Mouse (Mus musculus): Measurements from ENCODE around the gene Papss2. TPM values are rescaled to one million over a fixed set of nuclear protein-coding genes. Genes with fewer than 3 reads are reported as not detected.

Papss2 gene
- total RNA-seq, 1 experiment from 2014 or later: 3.9 TPM

- peak; percentile 62; the same call in 1 of the 2 replicates for ATAC-seq (replicated peaks; ENCODE audit: low read depth, poor library complexity, severe bottlenecking)
Measured at GRCm38 (mm10) chr19:32689724-32690123, 94.1 kb downstream of the Papss2 start.

GRCm38 (mm10) chr19:32696674-32697073 is 101.1 kb downstream of the Papss2 start:
- no peak for ATAC-seq (replicated peaks; ENCODE audit: low read depth, poor library complexity, severe bottlenecking)

- ATAC-seq (replicated peaks; ENCODE audit: low read depth, poor library complexity, severe bottlenecking): no peak
Measured at GRCm38 (mm10) chr19:32702191-32702590, 106.6 kb downstream of the Papss2 start.

- ATAC-seq (replicated peaks; ENCODE audit: low read depth, poor library complexity, severe bottlenecking): no peak
Measured at GRCm38 (mm10) chr19:32708996-32709395, 113.4 kb downstream of the Papss2 start.

- no peak for ATAC-seq (replicated peaks; ENCODE audit: low read depth, poor library complexity, severe bottlenecking)
Measured at GRCm38 (mm10) chr19:32710288-32710687, 114.7 kb downstream of the Papss2 start.

GRCm38 (mm10) chr19:32711761-32712541 is 116.4 kb downstream of the Papss2 start:
- peak; percentile 74 for ATAC-seq (replicated peaks; ENCODE audit: low read depth, poor library complexity, severe bottlenecking)

- ATAC-seq (replicated peaks; ENCODE audit: low read depth, poor library complexity, severe bottlenecking): peak; percentile 92
Measured at GRCm38 (mm10) chr19:32712588-32713042, 117.0 kb downstream of the Papss2 start.

GRCm38 (mm10) chr19:32713471-32713870 is 117.9 kb downstream of the Papss2 start:
- no peak for ATAC-seq (replicated peaks; ENCODE audit: low read depth, poor library complexity, severe bottlenecking)

- ATAC-seq (replicated peaks; ENCODE audit: low read depth, poor library complexity, severe bottlenecking): peak; percentile 55
Measured at GRCm38 (mm10) chr19:32715201-32715600, 119.6 kb downstream of the Papss2 start.

GRCm38 (mm10) chr19:32715681-32716080 is 120.1 kb downstream of the Papss2 start:
- ATAC-seq (replicated peaks; ENCODE audit: low read depth, poor library complexity, severe bottlenecking): no peak

Other genes with a start within 250 kb of the Papss2 start
- gene Sgms1, start 206.1 kb upstream of the Papss2 start, total RNA-seq (2017): 57.7 and 83.4 TPM in 2 replicates
- 221 and 259 TPM in 2 replicates for gene Rpl9-ps6, start 129.2 kb upstream of the Papss2 start, total RNA-seq (2017)
- gene Minpp1, start 110.0 kb upstream of the Papss2 start, total RNA-seq (2017): 98.8 and 100 TPM in 2 replicates
- 80.5 and 92.1 TPM in 2 replicates for gene Atad1, start 144.0 kb downstream of the Papss2 start, total RNA-seq (2017)
- gene Pten, start 161.7 kb downstream of the Papss2 start, total RNA-seq (2017): 100 and 127 TPM in 2 replicates

Measured in common myeloid progenitor, adult 5-6 weeks (primary cell).